Mouse (Mus musculus): ENCODE results near the gene F12. TPM values are rescaled to one million over a fixed set of nuclear protein-coding genes. Genes with fewer than 3 reads are reported as not detected.

Gene F12
- polyA plus RNA-seq, 1 experiment, result 0.39 TPM

DNA sequence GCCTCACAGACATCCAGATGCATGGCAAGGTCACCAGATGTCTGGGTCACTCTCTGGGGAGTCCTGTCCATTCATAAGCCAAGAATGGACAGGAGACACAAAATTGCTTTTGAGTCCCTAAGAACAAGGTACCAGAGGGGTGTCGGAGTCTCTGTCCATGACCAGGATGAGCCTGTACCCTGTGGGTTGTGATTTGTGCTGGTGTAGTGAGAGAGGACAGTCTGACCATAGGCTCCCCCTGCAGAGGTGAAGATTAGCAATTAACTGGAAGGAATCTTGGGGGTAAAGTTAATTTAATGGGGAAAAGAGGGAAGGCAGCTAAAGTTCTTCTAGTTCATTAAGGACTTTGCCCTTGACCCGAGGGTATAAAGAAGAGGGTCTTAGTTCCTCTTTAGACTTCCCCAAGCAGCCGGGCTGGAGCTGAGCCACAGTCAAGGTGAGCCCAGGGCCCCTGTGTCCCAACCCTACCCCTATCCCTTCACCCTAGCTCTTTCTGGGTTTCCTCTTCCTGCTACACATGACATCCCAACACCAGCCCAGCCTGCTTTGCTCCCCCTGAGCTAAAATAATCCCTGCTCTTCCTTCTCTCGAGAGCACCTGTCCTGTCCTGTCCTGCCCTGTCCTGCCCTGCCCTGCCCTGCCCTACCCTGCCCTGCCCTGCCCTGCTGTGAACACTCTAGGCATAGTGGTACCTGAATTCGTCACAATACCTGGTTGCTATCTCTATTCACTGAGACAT lies 27.1 kb downstream of the F12 start:
- H3K4me3 ChIP-seq (ENCODE audit: control insufficient read depth, insufficient read depth, low read length), result no peak overlapping the region

DNA sequence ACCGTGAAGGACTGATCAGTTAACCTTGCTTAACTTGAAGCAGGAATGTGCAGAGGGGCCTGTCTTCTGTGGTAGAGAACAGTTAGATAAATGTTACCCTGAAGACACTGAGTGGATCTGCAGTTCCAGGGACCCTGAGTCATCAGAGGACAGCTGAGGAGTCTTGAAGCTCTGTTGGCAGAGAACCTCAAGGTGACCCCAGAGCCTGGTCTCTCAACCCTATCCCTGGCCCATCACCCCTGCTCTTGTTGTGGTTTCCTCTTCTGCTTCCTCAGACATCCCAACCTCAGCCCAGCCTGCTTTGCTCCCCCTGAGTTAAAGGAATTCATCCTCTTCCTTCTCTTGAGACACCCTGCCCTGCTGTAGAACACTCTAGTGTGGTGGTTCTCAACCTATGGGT lies 28.5 kb downstream of the F12 start, which contains the start of gene Slc34a1:
TSS of gene Slc34a1 (plus strand) at position 100 of the 400 bp plus-strand sequence.
- Histone ChIP-seq H3K4me3 (ENCODE audit: control insufficient read depth, insufficient read depth, low read length) (no peak within 1 kb of the TSS), H3K27ac (ENCODE audit: control insufficient read depth, insufficient read depth, low read length) (no peak within 1 kb of the TSS), H3K36me3 (ENCODE audit: control insufficient read depth, insufficient read depth, low read length) (no peaks in the 10 kb centered on the region), H3K4me1 (replicated peaks; ENCODE audit: control insufficient read depth, insufficient read depth, low read length) (no peaks in the 10 kb centered on the region), H3K27me3 (ENCODE audit: control insufficient read depth, insufficient read depth, low read length) (no peaks in the 10 kb centered on the region; the same call in 1 of the 2 replicates)
- 50% methylated on average over 1 of the region's 1 CpGs for WGBS
- no peak for DNase-seq
- TF ChIP-seq CTCF (IDR thresholded peaks at IDR 0.05; ENCODE audit: borderline replicate concordance, control insufficient read depth, extremely low read depth, insufficient read depth, low read length, poor library complexity) (no peak), POLR2A (IDR thresholded peaks at IDR 0.05; ENCODE audit: control insufficient read depth, extremely low read depth, insufficient read depth, low read length, poor library complexity) (no peak)

More for the DNA sequence above, 27.1 kb downstream of the F12 start:
- no peaks in the 10 kb centered on the region for H3K4me1 ChIP-seq (replicated peaks; ENCODE audit: control insufficient read depth, insufficient read depth, low read length)
- 47% methylated on average over 5 of the region's 5 CpGs for WGBS
- no peaks in the 10 kb centered on the region; the same call in 1 of the 2 replicates for H3K27me3 ChIP-seq (ENCODE audit: control insufficient read depth, insufficient read depth, low read length)
- DNase-seq, result no peak
- H3K27ac ChIP-seq (ENCODE audit: control insufficient read depth, insufficient read depth, low read length), result no peak overlapping the region
- H3K36me3 ChIP-seq (ENCODE audit: control insufficient read depth, insufficient read depth, low read length), result no peaks in the 10 kb centered on the region
- TF ChIP-seq POLR2A (IDR thresholded peaks at IDR 0.05; ENCODE audit: control insufficient read depth, extremely low read depth, insufficient read depth, low read length, poor library complexity) (no peak), CTCF (IDR thresholded peaks at IDR 0.05; ENCODE audit: borderline replicate concordance, control insufficient read depth, extremely low read depth, insufficient read depth, low read length, poor library complexity) (no peak)

DNA sequence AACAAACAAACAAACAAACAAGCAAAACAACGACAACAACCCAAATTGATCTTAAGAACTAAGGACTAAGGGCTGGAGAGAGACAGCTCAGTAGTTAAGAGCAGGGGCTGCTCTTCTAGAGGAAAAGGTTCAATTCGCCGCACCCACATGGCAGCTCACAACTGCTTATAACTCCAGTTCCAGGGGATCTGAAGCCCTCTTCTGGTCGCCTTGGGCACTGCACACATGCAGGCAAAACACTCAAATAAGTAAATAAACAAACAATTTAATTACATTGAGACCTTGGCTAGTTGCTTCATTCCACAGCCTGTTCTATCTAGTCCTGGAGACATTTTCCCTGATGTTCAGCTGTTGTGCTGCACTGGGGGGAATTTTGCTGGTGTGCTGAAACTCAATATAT lies 33.7 kb downstream of the F12 start:
- no peaks in the 10 kb centered on the region for H3K4me1 ChIP-seq (replicated peaks; ENCODE audit: control insufficient read depth, insufficient read depth, low read length)
- no peaks in the 10 kb centered on the region for H3K36me3 ChIP-seq (ENCODE audit: control insufficient read depth, insufficient read depth, low read length)
- peak; percentile 42 for DNase-seq
- no peak overlapping the region for H3K27ac ChIP-seq (ENCODE audit: control insufficient read depth, insufficient read depth, low read length)
- 83% methylated on average over 4 of the region's 4 CpGs for WGBS
- no peaks in the 10 kb centered on the region; the same call in 1 of the 2 replicates for H3K27me3 ChIP-seq (ENCODE audit: control insufficient read depth, insufficient read depth, low read length)
- no peak overlapping the region for H3K4me3 ChIP-seq (ENCODE audit: control insufficient read depth, insufficient read depth, low read length)
- no peak for TF ChIP-seq POLR2A (IDR thresholded peaks at IDR 0.05; ENCODE audit: control insufficient read depth, extremely low read depth, insufficient read depth, low read length, poor library complexity)
- peak; percentile 45; the same call in 1 of the 2 replicates for TF ChIP-seq CTCF (IDR thresholded peaks at IDR 0.05; ENCODE audit: borderline replicate concordance, control insufficient read depth, extremely low read depth, insufficient read depth, low read length, poor library complexity)

DNA sequence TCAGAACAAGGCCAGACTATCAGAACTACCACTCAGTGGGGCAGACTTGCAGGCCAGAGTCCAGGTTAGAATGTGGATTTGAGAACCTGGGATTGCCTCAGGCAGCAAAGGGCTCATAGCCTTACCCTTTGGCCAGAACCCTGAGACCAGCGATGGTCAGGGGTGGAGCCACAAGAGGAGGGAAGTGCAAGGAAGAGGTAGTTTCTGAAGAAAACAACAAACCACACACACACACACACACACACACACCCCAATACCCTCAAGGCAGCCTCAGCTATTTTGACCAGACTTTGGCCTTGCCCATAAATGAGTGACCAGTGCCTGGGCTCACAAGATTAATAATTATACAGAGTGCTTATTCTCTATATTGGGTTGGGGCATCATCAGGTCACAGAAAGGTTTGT lies 35.0 kb downstream of the F12 start:
- 69% methylated on average over 1 of the region's 1 CpGs for WGBS
- H3K27ac ChIP-seq (ENCODE audit: control insufficient read depth, insufficient read depth, low read length), result no peak overlapping the region

DNA sequence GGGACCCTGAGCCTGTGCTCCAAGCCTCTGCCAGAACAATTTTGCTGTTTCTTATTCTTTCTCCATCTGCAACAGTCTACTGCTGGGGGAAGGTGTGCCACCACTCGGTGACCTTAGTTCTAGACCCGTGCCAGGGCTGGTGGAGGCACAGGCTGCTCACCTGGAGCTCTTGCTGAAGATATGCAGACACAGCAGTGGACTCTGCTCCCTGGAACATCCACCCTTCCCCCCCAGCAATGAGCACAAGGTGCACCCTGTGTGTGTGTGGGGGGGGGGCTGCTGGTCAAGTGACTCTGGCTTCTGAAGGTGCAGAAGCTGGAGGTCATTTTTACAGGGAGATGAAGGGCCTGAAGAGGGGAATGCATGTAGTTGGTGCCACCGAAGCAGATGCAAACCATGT lies 35.9 kb downstream of the F12 start:
- no peak for DNase-seq
- Histone ChIP-seq H3K4me1 (replicated peaks; ENCODE audit: control insufficient read depth, insufficient read depth, low read length) (no peaks in the 10 kb centered on the region), H3K36me3 (ENCODE audit: control insufficient read depth, insufficient read depth, low read length) (no peaks in the 10 kb centered on the region; the same call in 1 of the 2 replicates), H3K27ac (ENCODE audit: control insufficient read depth, insufficient read depth, low read length) (no peak overlapping the region), H3K4me3 (ENCODE audit: control insufficient read depth, insufficient read depth, low read length) (no peak overlapping the region), H3K27me3 (ENCODE audit: control insufficient read depth, insufficient read depth, low read length) (no peaks in the 10 kb centered on the region)
- 92% methylated on average over 3 of the region's 3 CpGs for WGBS
- no peak for TF ChIP-seq POLR2A (IDR thresholded peaks at IDR 0.05; ENCODE audit: control insufficient read depth, extremely low read depth, insufficient read depth, low read length, poor library complexity)
- TF ChIP-seq CTCF (IDR thresholded peaks at IDR 0.05; ENCODE audit: borderline replicate concordance, control insufficient read depth, extremely low read depth, insufficient read depth, low read length, poor library complexity), result no peak

More for the DNA sequence above, 35.0 kb downstream of the F12 start:
- DNase-seq, result no peak
- Histone ChIP-seq H3K27me3 (ENCODE audit: control insufficient read depth, insufficient read depth, low read length) (no peaks in the 10 kb centered on the region; the same call in 1 of the 2 replicates), H3K36me3 (ENCODE audit: control insufficient read depth, insufficient read depth, low read length) (no peaks in the 10 kb centered on the region), H3K4me1 (replicated peaks; ENCODE audit: control insufficient read depth, insufficient read depth, low read length) (no peaks in the 10 kb centered on the region), H3K4me3 (ENCODE audit: control insufficient read depth, insufficient read depth, low read length) (no peak overlapping the region)
- TF ChIP-seq POLR2A (IDR thresholded peaks at IDR 0.05; ENCODE audit: control insufficient read depth, extremely low read depth, insufficient read depth, low read length, poor library complexity) (no peak), CTCF (IDR thresholded peaks at IDR 0.05; ENCODE audit: borderline replicate concordance, control insufficient read depth, extremely low read depth, insufficient read depth, low read length, poor library complexity) (no peak)

DNA sequence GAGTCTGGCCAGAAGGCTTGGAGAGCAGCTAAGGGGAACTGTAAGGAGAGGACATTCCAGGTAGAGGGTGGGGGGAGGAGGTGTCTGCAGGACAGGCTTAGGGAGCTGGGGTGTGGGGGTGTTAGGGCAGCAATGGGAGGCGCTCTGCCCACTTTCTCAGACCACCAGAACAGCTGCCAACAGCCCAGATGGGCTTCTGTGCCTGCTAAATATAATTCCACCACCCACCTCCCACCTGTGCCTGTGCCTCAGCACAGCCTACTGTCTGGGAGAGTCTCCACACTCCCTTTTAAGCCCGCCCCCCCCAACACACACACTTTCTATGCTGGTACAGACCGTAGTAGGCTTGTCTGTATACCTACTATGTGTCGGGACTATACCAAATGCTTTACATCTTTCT lies 44.8 kb downstream of the F12 start:
- TF ChIP-seq CTCF (IDR thresholded peaks at IDR 0.05; ENCODE audit: borderline replicate concordance, control insufficient read depth, extremely low read depth, insufficient read depth, low read length, poor library complexity) (no peak), POLR2A (IDR thresholded peaks at IDR 0.05; ENCODE audit: control insufficient read depth, extremely low read depth, insufficient read depth, low read length, poor library complexity) (no peak)
- no peaks in the 10 kb centered on the region for H3K4me1 ChIP-seq (replicated peaks; ENCODE audit: control insufficient read depth, insufficient read depth, low read length)
- H3K27ac ChIP-seq (ENCODE audit: control insufficient read depth, insufficient read depth, low read length), result no peak overlapping the region
- peaks cover 73% of the 10 kb centered on the region for H3K36me3 ChIP-seq (ENCODE audit: control insufficient read depth, insufficient read depth, low read length)
- 88% methylated on average over 4 of the region's 4 CpGs for WGBS
- no peak for DNase-seq
- H3K27me3 ChIP-seq (ENCODE audit: control insufficient read depth, insufficient read depth, low read length), result no peaks in the 10 kb centered on the region
- no peak overlapping the region for H3K4me3 ChIP-seq (ENCODE audit: control insufficient read depth, insufficient read depth, low read length)
